Mouse (Mus musculus) hindbrain, embryonic 13.5 days (tissue): ENCODE data around the gene Rpe. TPM values are rescaled to one million over a fixed set of nuclear protein-coding genes. Genes with fewer than 3 reads are reported as not detected.

Experiments
- ATAC-seq: fragments of 200-750 bp; cut with Nextera tagmentation; 2 replicates; pipeline ENCODE4 v1.8.0; 2017; ENCODE audit warnings: moderate TSS enrichment; ENCODE audit not compliant: low FRiP score
- H3K27ac ChIP-seq: fragments of 300-500 bp; sonication (generic); 2 replicates; pipeline ENCODE4 v1.5.1; 2015; ENCODE audit warnings: inconsistent platforms, mild to moderate bottlenecking, moderate library complexity
- H3K27me3 ChIP-seq: fragments of 300-500 bp; sonication (generic); 2 replicates; pipeline ENCODE4 v1.6.1; 2015; ENCODE audit warnings: mild to moderate bottlenecking, inconsistent platforms
- H3K36me3 ChIP-seq: fragments of 300-500 bp; sonication (generic); 2 replicates; pipeline ENCODE4 v1.6.1; 2015; ENCODE audit warnings: mild to moderate bottlenecking, inconsistent platforms
- H3K4me1 ChIP-seq: fragments of 300-500 bp; sonication (generic); replicated peaks from 2 replicates; pipeline ENCODE4 v1.6.1; 2015; ENCODE audit warnings: inconsistent platforms
- H3K4me2 ChIP-seq: fragments of 300-500 bp; sonication (generic); 2 replicates; pipeline ENCODE4 v1.6.1; 2015; ENCODE audit warnings: inconsistent platforms, mild to moderate bottlenecking, moderate library complexity
- H3K4me3 ChIP-seq: fragments of 300-500 bp; sonication (generic); 2 replicates; pipeline ENCODE4 v1.5.1; 2015; ENCODE audit warnings: mild to moderate bottlenecking, inconsistent platforms
- H3K9ac ChIP-seq: fragments of 300-500 bp; sonication (generic); 2 replicates; pipeline ENCODE4 v1.6.1; 2015; ENCODE audit warnings: mild to moderate bottlenecking, inconsistent platforms
- H3K9me3 ChIP-seq: fragments of 300-500 bp; sonication (generic); 2 replicates; pipeline ENCODE4 v1.6.1; 2016; ENCODE audit warnings: inconsistent platforms
- WGBS: fragments of 180-500 bp; shearing (Covaris S2); methylation state at CpG from one replicate; pipeline ENCODE4 v1.1.7; 2015; 5-methylcytosine and 5-hydroxymethylcytosine counted together
- polyA plus RNA-seq: library from polyadenylated mRNA; unstranded; fragments of >200 nt; fragmentation: Nextera tagmentation; extraction: Ambion mirVana; gene quantifications from 2 replicates; pipeline ENCODE4 v1.2.1, GENCODE M21; 2015

Gene Rpe
- polyA plus RNA-seq = 37.2 and 44.5 TPM in 2 replicates

- under 1% methylated on average over 73 of the region's 73 CpGs for WGBS
- Histone ChIP-seq H3K4me1 (peaks cover 28% of the 10 kb centered on the region), H3K9me3 (no peaks in the 10 kb centered on the region), H3K27ac (peak within 1 kb of the TSS; percentile 79), H3K4me2 (peak within 1 kb of the TSS; percentile 69), H3K27me3 (no peaks in the 10 kb centered on the region), H3K4me3 (peak within 1 kb of the TSS; percentile 86), H3K36me3 (no peaks in the 10 kb centered on the region), H3K9ac (peak within 1 kb of the TSS; percentile 88)
- peak; percentile 100 for ATAC-seq
These were observed at the start of gene Rpe for GRCm38 (mm10) chr1:66700693-66701575. Rpe (plus strand) TSS chr1:66700831.

- 29% methylated on average over 4 of the region's 4 CpGs for WGBS
- Histone ChIP-seq H3K36me3 (no peaks in the 10 kb centered on the region), H3K9me3 (no peaks in the 10 kb centered on the region), H3K9ac (no peak overlapping the region), H3K4me3 (no peak overlapping the region), H3K4me1 (peaks cover 10% of the 10 kb centered on the region), H3K27ac (peak overlapping the region; percentile 8; the same call in 1 of the 2 replicates), H3K4me2 (no peak overlapping the region), H3K27me3 (no peaks in the 10 kb centered on the region)
- ATAC-seq = peak; percentile 97
These were observed 45.4 kb upstream of the Rpe start for GRCm38 (mm10) chr1:66655119-66655746.

- H3K9me3 ChIP-seq = no peaks in the 10 kb centered on the region
- H3K27me3 ChIP-seq = no peaks in the 10 kb centered on the region
- H3K4me2 ChIP-seq = no peak overlapping the region
- no peaks in the 10 kb centered on the region for H3K36me3 ChIP-seq
- H3K4me3 ChIP-seq = no peak overlapping the region
- ATAC-seq = peak; percentile 71
- H3K9ac ChIP-seq = no peak overlapping the region
- peaks cover 10% of the 10 kb centered on the region for H3K4me1 ChIP-seq
- H3K27ac ChIP-seq = no peak overlapping the region
These were observed 44.9 kb upstream of the Rpe start for GRCm38 (mm10) chr1:66655747-66656119.

GRCm38 (mm10) chr1:66671475-66671874, 29.2 kb upstream of the Rpe start:
- Histone ChIP-seq H3K9me3 (no peaks in the 10 kb centered on the region), H3K4me1 (no peaks in the 10 kb centered on the region), H3K4me2 (no peak overlapping the region), H3K27me3 (no peaks in the 10 kb centered on the region), H3K36me3 (no peaks in the 10 kb centered on the region), H3K4me3 (no peak overlapping the region), H3K9ac (no peak overlapping the region), H3K27ac (no peak overlapping the region)
- ATAC-seq = no peak
- WGBS = 63% methylated on average over 7 of the region's 7 CpGs

- Histone ChIP-seq H3K27me3 (no peaks in the 10 kb centered on the region), H3K27ac (no peak overlapping the region)
- WGBS = 92% methylated on average over 7 of the region's 7 CpGs
These were observed 27.8 kb upstream of the Rpe start for GRCm38 (mm10) chr1:66672812-66673211.

GRCm38 (mm10) chr1:66677928-66678327, 22.7 kb upstream of the Rpe start:
- Histone ChIP-seq H3K9ac (no peak overlapping the region), H3K9me3 (no peaks in the 10 kb centered on the region), H3K4me1 (no peaks in the 10 kb centered on the region), H3K27ac (no peak overlapping the region), H3K27me3 (no peaks in the 10 kb centered on the region), H3K36me3 (no peaks in the 10 kb centered on the region), H3K4me2 (no peak overlapping the region), H3K4me3 (no peak overlapping the region)
- 73% methylated on average over 14 of the region's 14 CpGs for WGBS
- no peak for ATAC-seq

More at GRCm38 (mm10) chr1:66672812-66673211, 27.8 kb upstream of the Rpe start:
- H3K4me3 ChIP-seq = no peak overlapping the region
- H3K9ac ChIP-seq = no peak overlapping the region
- no peaks in the 10 kb centered on the region for H3K9me3 ChIP-seq
- no peak for ATAC-seq
- H3K4me1 ChIP-seq = no peaks in the 10 kb centered on the region
- H3K36me3 ChIP-seq = no peaks in the 10 kb centered on the region
- H3K4me2 ChIP-seq = no peak overlapping the region

GRCm38 (mm10) chr1:66678662-66679061, 22.0 kb upstream of the Rpe start:
- no peak overlapping the region for H3K4me2 ChIP-seq
- no peak for ATAC-seq
- H3K4me3 ChIP-seq = no peak overlapping the region
- H3K27ac ChIP-seq = no peak overlapping the region
- H3K4me1 ChIP-seq = no peaks in the 10 kb centered on the region
- no peaks in the 10 kb centered on the region for H3K9me3 ChIP-seq
- WGBS = 47% methylated on average over 2 of the region's 2 CpGs
- H3K9ac ChIP-seq = no peak overlapping the region
- H3K27me3 ChIP-seq = no peaks in the 10 kb centered on the region
- H3K36me3 ChIP-seq = no peaks in the 10 kb centered on the region

- H3K9ac ChIP-seq = no peak overlapping the region
- no peaks in the 10 kb centered on the region for H3K27me3 ChIP-seq
- ATAC-seq = no peak
- no peak overlapping the region for H3K4me3 ChIP-seq
- no peak overlapping the region for H3K27ac ChIP-seq
- WGBS = 92% methylated on average over 5 of the region's 5 CpGs
- H3K4me2 ChIP-seq = no peak overlapping the region
- H3K9me3 ChIP-seq = no peaks in the 10 kb centered on the region
- H3K36me3 ChIP-seq = no peaks in the 10 kb centered on the region
- H3K4me1 ChIP-seq = no peaks in the 10 kb centered on the region
These were observed 17.7 kb upstream of the Rpe start for GRCm38 (mm10) chr1:66682974-66683373.

GRCm38 (mm10) chr1:66691772-66692171, 8.9 kb upstream of the Rpe start:
- no peak overlapping the region for H3K4me2 ChIP-seq
- H3K27me3 ChIP-seq = no peaks in the 10 kb centered on the region
- no peaks in the 10 kb centered on the region for H3K9me3 ChIP-seq
- H3K36me3 ChIP-seq = no peaks in the 10 kb centered on the region
- H3K27ac ChIP-seq = no peak overlapping the region
- WGBS = 71% methylated on average over 3 of the region's 3 CpGs
- no peak for ATAC-seq
- H3K9ac ChIP-seq = no peak overlapping the region
- 0 out of 2 replicates have a peak, but pooled peaks cover 4% of the 10 kb centered on the region for H3K4me1 ChIP-seq
- H3K4me3 ChIP-seq = no peak overlapping the region

- no peak overlapping the region for H3K4me2 ChIP-seq
- peak overlapping the region; percentile 40; the same call in 1 of the 2 replicates for H3K27ac ChIP-seq
- H3K9me3 ChIP-seq = no peaks in the 10 kb centered on the region
- no peaks in the 10 kb centered on the region for H3K36me3 ChIP-seq
- ATAC-seq = peak; percentile 52; the same call in 1 of the 2 replicates
- no peaks in the 10 kb centered on the region for H3K27me3 ChIP-seq
- 0 out of 2 replicates have a peak, but pooled peaks cover 4% of the 10 kb centered on the region for H3K4me1 ChIP-seq
- H3K4me3 ChIP-seq = no peak overlapping the region
- WGBS = 54% methylated on average over 1 of the region's 1 CpGs
- no peak overlapping the region for H3K9ac ChIP-seq
These were observed 8.3 kb upstream of the Rpe start for GRCm38 (mm10) chr1:66692308-66692707.

- 0 out of 2 replicates have a peak, but pooled peaks cover 4% of the 10 kb centered on the region for H3K4me1 ChIP-seq
- ATAC-seq = peak; percentile 68; the same call in 1 of the 2 replicates
- H3K4me3 ChIP-seq = no peak overlapping the region
- H3K36me3 ChIP-seq = no peaks in the 10 kb centered on the region
- peak overlapping the region; percentile 40; the same call in 1 of the 2 replicates for H3K27ac ChIP-seq
- no peak overlapping the region for H3K4me2 ChIP-seq
- no peak overlapping the region for H3K9ac ChIP-seq
- H3K9me3 ChIP-seq = no peaks in the 10 kb centered on the region
- H3K27me3 ChIP-seq = no peaks in the 10 kb centered on the region
- 69% methylated on average over 8 of the region's 8 CpGs for WGBS
These were observed 7.7 kb upstream of the Rpe start for GRCm38 (mm10) chr1:66692780-66693392.

- Histone ChIP-seq H3K4me3 (no peak overlapping the region), H3K36me3 (no peaks in the 10 kb centered on the region), H3K27me3 (no peaks in the 10 kb centered on the region), H3K4me2 (no peak overlapping the region), H3K9me3 (no peaks in the 10 kb centered on the region), H3K4me1 (0 out of 2 replicates have a peak, but pooled peaks cover 4% of the 10 kb centered on the region), H3K9ac (no peak overlapping the region), H3K27ac (no peak overlapping the region)
- WGBS = 88% methylated on average over 5 of the region's 5 CpGs
- no peak for ATAC-seq
These were observed 6.4 kb upstream of the Rpe start for GRCm38 (mm10) chr1:66694266-66694665.
